Mouse (Mus musculus) spleen, adult 2 months (tissue): Measurements from ENCODE around the gene Clec4a3.

Experiments
- CTCF ChIP-seq: fragments of 200-500 bp; IDR thresholded peaks from 2 replicates; pipeline ENCODE4 v1.5.1; 2011; ENCODE audit warnings: mild to moderate bottlenecking, inconsistent platforms; ENCODE audit not compliant: insufficient read depth, insufficient read length, insufficient replicate concordance; ENCODE audit errors: extremely low read depth
- POLR2A ChIP-seq: fragments of 200-500 bp; IDR thresholded peaks from 2 replicates; pipeline ENCODE4 v1.6.1; 2011; ENCODE audit warnings: low read depth, low read length, inconsistent platforms

DNA sequence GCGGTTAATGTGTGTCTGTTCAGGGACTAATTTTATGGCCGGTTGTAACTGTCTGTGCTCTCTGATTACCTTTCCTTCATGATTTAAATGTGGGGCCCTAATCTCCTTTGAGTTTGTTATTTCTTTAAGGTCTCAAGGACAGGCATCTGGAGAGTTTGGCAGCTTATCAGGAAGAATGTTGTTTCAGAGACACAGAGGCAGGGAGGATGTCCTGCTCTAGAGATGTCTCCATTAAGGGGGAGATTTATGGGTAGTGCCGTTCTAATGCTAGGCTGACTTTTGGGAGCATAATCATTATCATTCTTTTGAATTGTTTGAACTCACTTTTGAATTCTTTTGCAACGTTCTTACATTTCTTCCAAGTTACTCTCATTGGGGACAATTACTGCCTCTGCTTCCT, 32.4 kb upstream of the Clec4a3 start:
- TF ChIP-seq CTCF (no peak), POLR2A (no peak)
